Mouse (Mus musculus) layer of hippocampus, adult 9-11 months (tissue): Measurements from ENCODE around the gene Gm21969.

Experiments
- DNase-seq: peaks from one replicate; pipeline ENCODE4 v3.0.0; 2022

The Gm21969 gene

DNA sequence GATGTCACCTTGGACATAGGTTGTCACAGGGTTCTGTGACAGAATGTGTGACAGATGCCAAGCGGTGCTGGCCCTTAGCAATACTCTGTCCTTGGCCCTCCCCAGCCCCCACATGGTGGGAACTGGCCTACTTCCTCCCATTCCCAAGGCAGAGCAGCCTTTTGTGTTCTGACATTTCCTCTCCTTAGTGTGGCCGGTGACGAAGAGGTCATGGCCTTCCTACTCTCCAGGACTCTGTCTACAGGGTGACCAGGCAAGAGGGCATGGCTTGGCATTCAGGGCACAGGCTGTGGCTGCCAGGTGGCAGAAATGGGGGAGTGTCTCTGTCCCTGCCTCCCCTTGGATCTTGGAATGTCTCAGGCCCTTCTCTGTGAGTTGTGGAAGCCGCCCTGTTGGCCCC, 15.6 kb upstream of the Gm21969 start:
- no peak for DNase-seq

DNA sequence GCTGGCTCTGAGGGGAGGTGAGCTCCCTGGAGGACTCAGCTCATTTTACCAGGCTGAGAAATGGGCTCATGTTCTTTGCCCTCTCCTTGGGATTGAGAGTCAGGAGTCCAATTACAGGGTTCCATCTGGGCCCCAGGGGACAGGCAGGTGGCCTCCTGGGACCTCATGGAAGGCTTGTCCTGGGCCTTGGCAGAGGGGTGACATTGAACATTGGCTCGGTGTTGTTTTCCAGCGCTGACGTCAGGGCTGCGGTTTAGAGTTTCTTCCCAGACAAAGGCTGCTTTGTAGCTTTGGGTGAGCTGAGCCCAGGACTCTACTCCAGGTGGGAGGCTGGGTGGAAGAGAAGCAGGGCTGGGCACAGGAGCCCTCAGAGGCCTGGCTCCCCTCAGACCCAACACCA, 15.2 kb upstream of the Gm21969 start:
- DNase-seq, result no peak

DNA sequence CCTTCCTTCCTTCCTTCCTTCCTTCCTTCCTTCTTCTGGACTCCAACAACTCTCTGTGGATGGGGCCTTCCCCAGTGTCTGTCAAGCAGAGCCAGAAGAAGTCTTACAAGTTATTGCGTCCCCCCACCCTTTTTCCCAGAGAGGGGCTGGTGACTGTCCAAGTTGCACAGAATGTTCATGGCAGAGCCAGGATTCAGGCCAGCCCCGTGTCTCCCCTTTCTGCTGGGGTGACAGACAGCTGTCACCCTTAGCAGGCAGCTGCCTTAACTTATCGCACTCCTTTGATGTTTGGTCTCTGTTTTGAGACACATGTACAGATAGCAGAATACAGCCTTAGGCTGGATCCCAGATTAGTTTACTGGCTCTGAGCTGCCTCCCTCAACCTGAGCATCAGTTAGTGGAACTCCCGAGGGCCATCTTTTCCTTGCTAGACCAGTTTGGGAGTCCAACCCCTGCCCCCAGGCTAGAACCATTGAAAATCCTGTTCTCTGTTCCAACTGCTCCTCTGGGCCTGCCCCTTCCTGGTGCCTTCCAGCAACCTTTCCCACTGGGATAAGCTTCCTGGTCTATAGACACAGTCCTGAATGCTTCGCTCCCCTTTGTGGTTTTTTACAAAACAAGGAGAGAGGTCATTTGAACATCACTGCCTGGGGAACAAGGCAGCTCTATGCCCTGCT, 13.5 kb upstream of the Gm21969 start:
- no peak for DNase-seq

DNA sequence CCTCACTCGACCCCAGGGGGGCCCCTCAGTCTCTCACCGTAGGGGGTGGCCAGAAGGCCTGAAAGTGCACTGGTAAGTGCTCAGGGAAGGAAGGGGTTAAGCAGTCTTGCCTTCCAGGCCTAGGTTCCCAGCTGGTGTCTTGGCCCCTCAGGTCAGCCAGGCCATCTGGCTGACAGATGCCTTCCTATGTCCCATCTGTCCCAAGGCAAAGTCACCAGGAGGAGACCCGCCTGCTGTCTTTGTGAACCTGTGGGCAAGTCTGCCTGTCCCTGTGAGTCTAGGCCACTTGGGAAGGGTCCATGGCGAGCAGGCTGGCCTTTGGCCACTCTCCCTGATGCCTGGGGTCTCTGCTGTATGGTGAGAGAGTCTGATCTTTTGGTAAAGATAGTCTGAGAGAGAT, 12.5 kb upstream of the Gm21969 start:
- DNase-seq, result no peak

DNA sequence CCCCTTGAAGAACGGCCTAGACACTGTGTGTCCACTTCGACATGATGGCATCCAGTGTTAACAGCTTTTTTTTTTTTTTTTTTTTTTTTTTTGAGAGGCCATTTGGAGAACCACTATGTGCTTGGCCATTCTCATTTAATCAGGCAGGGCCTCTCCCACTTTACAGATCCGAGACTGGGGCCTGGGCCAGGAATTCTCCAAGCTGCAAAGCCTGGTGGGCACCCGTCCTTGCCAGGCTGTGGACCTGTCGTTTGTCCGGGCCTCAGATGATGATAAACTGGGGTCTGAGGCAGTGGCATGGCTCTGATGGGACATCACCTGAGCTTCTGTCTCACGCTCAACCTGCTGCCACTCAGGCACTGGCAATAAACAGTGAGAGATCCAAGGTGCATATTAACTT, 10.1 kb upstream of the Gm21969 start:
- no peak for DNase-seq

DNA sequence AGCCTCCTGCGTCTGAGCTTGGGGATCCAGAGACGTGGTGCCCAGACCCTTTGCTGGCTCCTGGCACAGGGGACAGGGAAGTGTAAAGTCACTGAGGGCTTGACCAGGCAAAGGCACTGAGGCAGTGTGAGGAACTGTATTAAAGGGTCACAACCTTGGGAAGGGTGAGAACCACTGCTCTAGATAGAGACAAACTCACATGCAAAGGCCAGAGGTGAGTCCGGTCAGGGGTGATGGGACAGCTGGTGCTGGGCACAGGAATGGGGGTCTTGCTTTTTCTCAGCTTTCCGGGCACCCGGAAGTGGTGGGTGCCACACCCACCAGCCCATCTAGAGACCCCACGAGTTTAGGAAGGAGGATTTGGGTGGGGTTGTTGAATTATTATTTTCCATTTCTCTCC, 9.6 kb upstream of the Gm21969 start:
- no peak for DNase-seq

DNA sequence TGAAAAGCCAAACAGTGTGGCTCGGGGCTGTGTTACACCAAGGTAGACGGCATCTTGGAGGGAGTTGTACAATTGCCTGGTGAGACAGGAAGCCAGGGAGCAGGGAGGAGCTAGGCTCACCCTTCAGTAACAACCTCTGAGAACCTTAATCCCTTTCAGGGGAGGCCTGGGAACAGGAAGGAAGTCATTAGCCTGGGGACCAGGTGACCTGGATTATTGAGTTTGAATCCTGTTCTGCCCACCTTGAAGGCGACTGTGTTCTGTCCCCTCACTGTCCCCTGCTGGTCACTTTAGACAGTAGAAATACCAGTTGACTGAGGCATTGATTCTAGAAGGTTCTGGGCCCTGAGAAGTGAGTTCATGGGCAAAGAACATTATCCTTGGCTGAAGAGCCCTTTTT, 8.9 kb upstream of the Gm21969 start:
- DNase-seq, result no peak

DNA sequence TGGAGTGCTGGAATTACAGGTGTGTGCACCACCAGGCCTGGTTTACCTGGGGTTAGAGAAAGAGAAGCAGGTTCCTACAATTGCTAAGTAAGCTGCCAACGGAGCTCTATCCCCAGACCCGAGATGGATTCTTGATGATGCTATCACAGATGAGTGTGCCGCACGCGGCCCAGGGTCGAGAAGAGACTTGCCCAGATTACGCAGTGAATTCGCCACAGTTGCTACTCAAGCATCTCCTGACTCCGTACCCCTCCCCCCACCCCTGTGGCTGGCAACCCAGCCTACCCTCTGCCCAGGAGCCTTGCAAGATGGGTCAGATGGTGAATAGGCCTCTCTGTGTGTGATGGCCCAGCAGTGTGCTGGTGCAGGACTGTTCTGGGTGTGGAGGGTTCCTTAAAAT, 6.3 kb upstream of the Gm21969 start:
- DNase-seq, result no peak

DNA sequence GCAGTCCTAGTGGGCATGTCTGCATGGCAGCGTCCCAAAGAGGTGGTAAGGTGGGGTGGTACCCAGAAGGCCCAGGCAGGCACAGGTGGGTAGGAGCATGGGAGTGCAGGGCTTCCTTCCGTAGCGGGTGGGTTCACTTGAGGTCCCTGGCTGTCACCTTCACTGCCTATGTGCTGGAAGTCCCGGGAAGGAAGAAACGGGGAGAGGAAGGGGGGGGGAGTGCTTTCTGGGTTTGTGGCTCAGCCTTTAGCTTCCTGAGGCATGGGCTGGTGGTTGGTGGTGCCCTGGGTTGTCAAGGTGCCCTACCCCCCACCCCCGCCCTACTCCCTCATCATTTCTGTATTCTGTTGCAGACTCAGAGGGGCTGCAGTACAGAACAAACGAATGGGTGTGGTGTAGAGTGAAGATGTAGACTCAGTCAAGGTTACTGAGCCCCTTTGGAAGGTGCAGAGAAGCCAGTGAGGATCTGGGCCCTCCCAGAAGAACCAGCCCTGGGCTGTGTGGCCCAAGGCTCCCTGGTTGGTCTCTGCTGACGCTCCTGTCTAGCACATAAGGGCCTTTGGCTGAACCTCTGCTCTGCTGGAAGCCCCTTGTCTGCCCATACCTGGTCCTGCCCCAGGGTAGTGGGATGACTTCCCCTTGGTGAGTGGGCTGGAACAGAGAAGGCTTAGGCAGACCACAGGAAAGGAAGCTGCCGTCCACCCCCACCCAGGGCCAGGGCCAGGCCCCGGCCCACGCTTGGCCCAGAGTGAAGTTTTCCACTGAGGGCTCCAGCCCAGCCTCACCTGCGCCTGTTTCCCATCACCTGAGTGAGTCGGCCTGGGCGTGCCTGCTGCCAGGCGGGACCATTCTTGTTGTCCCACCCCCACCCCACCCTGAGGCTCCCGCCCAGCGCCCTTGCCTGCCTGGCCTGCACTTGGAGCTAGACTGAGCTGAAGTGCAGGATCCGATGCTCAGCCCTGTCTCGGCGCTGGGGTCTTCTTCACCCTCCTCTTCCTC, 5.4 kb upstream of the Gm21969 start:
- no peak for DNase-seq

DNA sequence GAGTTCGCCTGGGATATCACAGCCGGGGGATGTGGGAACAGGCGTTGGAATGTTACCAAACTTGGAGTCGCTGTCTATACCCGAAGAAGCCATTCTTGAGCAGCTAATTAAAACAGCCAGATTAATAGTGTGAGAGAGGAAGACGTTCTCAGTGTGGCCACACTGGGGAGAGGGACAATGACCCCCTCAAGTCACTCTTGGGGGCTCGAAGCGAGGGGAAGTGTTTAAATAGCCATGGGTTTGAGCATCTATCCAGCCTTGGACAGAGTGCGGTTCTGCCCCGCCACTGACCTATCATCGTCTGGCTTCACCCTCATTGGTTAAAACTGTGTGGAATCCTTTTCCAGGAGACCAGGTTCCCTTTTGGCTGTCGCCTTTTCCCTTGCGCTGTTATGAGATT, 4.6 kb upstream of the Gm21969 start:
- DNase-seq, result no peak

DNA sequence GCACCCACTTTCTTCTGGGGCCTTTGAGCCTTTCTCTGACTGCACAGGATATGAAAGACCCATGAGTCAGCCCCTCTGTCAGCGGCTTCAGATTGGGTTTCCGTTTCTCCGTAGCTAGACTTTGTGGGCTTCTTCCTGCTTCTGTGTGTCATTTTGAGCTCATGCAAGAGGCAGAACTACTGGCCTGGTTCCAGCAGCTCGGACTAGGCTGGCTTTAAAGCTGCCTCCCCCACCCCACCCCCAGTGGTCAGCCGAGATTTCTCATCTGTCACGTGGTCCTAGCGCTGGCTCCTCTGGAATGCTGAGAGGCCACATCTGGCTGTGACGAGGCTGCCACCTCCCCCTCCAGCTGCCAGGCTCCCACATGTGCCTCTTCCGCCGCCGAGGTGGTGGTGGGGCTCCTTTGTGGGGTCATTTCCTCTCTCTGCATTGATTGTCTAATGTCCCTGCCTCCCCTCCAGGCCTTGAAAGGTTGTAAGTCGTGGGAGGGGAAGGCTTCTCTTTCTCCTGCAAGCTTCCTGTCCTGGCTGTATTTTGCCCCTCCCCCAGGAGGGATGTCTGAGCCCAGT, 4.0 kb upstream of the Gm21969 start:
- peak; percentile 83 for DNase-seq

DNA sequence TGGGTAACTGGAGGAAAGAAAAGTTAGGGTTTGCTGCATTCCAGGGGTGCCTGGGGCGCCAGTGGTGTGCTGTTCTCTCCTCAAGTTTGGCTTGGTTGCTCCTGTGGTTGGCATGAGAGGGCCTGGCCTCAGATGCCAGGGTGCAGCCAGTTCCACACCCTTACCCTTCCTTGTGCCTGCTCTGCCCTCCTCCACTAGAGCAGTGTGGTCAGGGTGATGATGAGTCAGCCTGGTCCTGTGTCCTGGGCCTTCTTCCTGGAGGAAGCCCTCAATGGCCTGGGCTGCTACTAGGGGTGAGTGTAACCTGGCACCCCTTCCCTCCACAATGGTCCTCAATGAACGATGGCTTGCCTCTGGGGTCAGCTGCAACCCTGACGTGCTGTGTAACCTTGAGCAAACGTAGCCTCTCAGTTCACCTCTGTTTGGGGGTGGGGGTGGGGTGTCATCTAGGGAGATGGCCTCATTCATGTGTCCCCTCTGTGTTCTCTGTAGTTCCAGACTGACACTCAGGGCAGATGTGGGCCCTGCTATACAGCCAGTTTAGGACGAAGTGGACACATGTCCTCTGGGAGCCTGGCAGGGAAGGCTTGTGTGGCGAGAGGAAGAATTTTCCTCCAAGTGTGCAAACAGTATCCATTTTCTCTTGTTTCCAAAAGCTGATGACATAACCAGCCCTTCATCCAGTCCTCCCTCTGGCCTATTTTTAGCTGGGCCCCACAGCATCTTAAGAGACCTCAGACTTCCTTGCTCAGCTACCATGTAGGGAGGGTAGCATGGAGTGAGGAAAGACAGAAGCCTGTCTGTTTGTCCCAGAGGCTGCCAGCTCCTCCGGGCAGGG, 1.2 kb upstream of the Gm21969 start:
- DNase-seq, result no peak

DNA sequence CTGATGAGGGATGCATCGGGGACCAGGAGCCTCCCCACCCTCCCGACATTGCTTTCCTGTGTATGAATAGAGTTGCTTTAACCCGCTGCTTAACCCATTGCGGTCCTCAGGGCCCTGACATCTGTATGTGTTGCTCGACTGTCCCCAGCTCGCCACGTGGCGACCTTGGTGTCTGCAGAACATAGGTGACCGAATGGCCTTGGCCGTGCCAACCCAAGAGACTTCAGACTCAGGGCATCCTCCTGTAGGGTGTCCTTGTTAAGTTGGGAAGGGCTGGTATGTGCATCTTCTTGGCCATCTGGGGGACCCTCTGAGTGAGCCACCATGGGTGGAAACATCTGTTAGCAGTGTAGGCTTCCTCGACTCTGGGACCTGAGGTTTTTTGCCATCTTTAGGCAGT, 2.2 kb downstream of the Gm21969 start:
- no peak for DNase-seq

DNA sequence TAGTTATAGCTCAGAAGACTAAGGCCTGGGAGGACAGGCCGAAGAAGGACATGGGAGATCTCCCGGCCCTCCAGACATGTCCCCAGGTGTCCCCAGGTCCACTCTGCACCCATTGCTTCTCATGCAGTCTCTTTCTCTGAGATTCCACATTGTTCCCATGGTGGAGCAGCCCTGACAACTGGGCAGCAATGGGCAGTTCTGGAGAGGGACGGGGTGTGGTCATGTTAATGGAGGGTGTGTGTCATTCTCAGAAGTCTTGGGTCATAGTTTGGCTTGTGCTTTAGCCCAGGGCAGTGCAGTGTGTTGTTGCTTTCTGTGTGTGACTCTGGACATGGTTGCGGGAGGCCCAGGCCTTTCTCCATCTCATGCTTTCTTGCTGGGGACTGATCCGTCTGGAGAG, 3.7 kb downstream of the Gm21969 start:
- DNase-seq, result no peak

DNA sequence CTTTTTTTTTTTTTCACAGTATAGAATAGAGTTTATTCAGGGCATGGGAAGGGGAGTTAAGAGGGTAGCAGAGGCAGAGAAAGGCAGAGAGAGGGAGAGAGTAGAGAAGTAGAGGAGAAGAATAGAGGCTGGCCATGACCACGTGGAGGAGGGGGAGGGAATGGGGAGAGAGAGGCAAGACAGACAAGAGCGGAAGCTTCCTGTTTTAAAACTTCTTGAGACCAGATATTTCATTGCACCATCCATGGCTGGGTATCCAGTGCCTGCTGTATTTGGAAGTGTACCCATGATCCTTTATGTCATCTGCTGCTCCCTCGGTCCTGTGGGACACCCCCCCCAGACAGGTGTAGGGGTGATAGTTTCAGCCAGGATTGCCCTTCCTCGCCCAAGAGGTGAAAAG, 6.0 kb downstream of the Gm21969 start:
- no peak for DNase-seq

DNA sequence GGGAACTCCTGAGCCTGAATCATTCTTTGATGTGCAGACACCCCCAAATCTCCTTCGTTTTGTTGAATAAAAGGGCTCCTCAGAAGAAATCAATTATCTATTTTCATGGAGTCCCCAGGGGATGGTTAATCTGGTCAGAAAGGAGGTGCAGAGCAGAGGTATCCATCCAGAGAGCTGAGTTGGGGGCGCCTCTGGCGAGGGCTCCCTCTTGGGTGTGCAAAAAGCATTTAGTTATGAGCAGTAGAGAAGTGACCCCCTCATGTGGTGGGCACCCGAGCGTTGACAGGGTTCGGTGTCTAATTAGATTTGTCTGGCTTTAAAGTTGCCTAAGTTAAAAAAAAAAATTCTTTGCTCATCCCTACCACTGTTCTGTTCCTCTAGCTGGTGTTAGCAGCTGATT, 8.0 kb downstream of the Gm21969 start:
- DNase-seq, result no peak

DNA sequence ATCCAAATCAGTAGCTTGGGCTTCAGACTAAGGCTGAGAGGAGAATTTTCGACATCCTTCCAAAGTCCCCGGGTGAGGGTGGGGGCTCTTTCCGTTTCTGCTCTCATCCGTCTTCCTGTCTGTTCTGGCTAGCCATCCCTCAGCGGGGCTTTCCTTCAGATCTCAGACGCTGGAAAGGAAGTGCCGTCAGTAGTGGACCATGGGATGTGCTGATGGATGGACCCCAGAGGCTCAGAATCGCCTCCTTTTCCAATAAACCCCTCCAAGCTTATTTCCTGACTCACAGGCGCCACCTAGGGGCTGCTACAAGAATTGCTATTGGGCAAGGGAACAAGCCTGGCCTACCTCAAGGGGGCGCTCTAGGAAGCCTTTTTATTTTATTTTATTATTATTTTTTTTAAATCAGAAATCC, 8.6 kb downstream of the Gm21969 start:
- peak; percentile 51 for DNase-seq

DNA sequence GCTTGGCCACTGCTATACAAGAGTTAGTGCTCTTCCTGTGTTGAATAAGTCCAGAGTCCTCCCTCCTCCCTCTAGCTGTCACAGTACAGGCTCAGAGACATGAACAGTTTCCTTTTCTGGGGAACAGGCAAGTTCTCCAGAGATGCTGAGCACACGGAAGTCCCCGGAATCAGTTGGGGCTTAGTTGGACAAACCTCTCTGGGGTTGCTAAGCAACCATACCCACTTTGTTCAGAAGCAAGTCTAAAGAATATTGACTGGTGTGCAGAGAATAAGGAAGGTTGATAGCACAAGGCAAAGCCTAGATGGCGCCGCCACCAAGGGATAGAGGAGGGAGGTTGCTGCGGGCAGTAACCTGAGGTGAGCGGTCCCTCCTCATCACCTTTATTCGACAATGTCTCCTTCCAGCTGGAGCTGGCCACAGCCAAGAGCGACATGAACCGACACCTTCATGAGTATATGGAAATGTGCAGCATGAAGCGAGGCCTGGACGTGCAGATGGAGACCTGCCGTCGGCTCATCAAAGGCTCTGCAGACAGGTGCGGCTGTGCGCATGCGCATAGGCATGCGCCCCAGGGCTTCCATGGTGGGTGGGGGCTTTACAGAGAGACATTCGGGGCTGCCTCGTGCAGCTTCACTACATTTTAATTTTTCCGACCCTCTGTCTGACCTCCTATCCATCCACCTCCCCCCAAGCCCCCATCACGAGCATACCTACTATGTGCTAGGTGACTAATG, 11.7 kb downstream of the Gm21969 start:
- DNase-seq, result no peak

DNA sequence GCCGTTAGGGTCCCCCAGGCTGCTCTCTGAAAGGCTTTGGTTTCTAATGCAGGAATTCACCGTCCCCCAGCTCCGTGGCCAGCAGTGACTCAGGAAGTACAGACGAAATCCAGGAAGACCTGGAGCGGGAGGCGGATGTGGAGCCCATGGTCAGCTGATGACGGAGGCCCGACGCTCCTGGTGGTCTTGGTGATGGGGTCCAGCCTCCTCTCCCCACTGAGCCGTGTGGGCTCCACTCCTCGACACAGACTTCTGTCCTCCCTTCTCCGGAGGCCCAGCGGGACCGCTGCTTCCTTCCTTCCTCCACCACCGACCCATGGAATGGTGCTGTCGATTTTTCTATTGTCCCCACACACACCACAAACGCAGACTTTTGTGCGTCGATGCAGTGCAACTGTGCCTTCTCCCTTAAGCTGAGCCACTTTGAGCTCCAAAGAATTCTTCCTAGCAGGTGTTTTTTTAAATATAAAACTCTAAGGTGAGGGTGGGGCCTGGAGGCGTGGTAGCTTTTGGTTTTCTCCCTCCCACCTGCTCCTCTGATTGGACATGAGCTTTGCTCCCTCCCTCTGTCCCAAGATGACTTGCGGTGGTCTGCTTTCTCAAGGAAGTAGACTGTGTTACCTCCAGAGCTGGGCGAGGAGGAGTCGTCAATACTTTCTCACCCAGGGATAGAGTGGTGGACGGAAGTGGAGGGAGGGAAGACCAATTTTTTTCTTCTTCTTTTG, 13.5 kb downstream of the Gm21969 start:
- no peak for DNase-seq

DNA sequence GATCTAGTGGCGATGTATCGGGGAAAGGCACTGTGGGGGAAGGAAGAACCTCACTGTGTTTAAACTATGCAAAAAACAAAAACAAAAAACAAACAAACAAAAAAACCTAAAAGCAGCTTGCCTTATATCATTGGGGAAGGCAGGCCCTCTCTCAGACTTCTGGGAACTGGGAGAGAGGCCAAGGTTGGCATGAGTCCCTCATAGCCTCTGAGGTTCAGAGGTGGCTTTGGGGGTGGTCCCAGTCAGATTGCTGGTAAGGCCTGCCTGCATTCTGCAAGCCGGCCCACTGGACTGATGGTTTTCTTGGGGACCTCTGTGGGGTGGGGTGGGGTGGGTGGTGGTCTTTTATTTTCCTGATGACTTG, 14.0 kb downstream of the Gm21969 start:
- DNase-seq, result no peak

DNA sequence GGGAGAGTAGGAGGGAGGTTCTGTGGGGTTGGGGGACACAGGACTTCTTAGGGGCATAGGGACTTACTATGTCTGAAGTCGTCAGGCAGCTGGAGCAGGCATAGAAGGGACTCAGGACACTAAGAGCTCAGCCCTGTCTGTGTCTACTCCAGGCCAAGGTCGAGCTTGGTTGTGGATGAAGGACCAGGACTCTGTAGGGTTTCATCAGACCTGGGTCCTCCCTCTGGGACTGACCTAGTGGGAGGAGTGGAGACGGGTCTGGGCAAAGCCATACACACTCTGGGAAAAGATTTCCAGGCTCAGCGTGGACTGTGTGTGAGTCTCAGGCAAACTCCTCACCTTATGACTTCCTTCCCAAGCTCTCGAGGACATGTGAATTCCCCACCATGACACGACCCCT, 16.8 kb downstream of the Gm21969 start:
- DNase-seq, result no peak
